Mouse (Mus musculus) T-cell, adult 2 months (primary cell): ENCODE data around the gene Reg4.

ENCODE experiments used
- DNase-seq: peaks from one replicate; pipeline ENCODE4 v3.0.0; 2022; ENCODE audit warnings: low spot score

Gene Reg4

GRCm38 (mm10) chr3:98282422-98282821 is 60.5 kb downstream of the Reg4 start:
- DNase-seq, result no peak

- DNase-seq, result no peak
Measured at GRCm38 (mm10) chr3:98283205-98283604, 61.2 kb downstream of the Reg4 start.
